Mouse (Mus musculus) limb, embryonic 11.5 days (tissue): ENCODE measurements around the gene Fgfr2. TPM values are rescaled to one million over a fixed set of nuclear protein-coding genes. Genes with fewer than 3 reads are reported as not detected.

Experiments
- ATAC-seq: fragments of 200-750 bp; cut with Nextera tagmentation; 2 replicates; pipeline ENCODE4 v1.8.0; 2017; ENCODE audit warnings: low read depth; ENCODE audit not compliant: insufficient number of reproducible peaks, low FRiP score, low TSS enrichment
- DNase-seq: peaks from one replicate; pipeline ENCODE4 v3.0.0-alpha.2; 2015; ENCODE audit warnings: low spot score
- H3K27ac ChIP-seq: fragments of 300-500 bp; sonication (generic); replicated peaks from 2 replicates; pipeline ENCODE4 v1.5.1; 2014; ENCODE audit warnings: low read depth, mild to moderate bottlenecking, low read length
- H3K27me3 ChIP-seq: fragments of 300-500 bp; sonication (generic); 2 replicates; pipeline ENCODE4 v1.6.1; 2014; ENCODE audit warnings: mild to moderate bottlenecking, low read length, mixed read lengths; ENCODE audit not compliant: control insufficient read depth, insufficient read depth
- H3K36me3 ChIP-seq: fragments of 300-500 bp; sonication (generic); 2 replicates; pipeline ENCODE4 v1.6.1; 2014; ENCODE audit warnings: mild to moderate bottlenecking, low read length, moderate library complexity, mixed read lengths; ENCODE audit not compliant: control insufficient read depth, insufficient read depth
- H3K4me1 ChIP-seq: fragments of 300-500 bp; sonication (generic); 2 replicates; pipeline ENCODE4 v1.6.1; 2014; ENCODE audit warnings: low read length, mixed read lengths; ENCODE audit not compliant: control insufficient read depth, insufficient read depth
- H3K4me2 ChIP-seq: fragments of 300-500 bp; sonication (generic); 2 replicates; pipeline ENCODE4 v1.6.1; 2014; ENCODE audit warnings: low read depth, mild to moderate bottlenecking, moderate library complexity; ENCODE audit not compliant: severe bottlenecking
- H3K4me3 ChIP-seq: fragments of 300-500 bp; sonication (generic); 2 replicates; pipeline ENCODE4 v1.5.1; 2014; ENCODE audit warnings: low read depth, low read length
- H3K9ac ChIP-seq: fragments of 300-500 bp; sonication (generic); 2 replicates; pipeline ENCODE4 v1.6.1; 2014; ENCODE audit warnings: mild to moderate bottlenecking, low read length
- H3K9me3 ChIP-seq: fragments of 300-500 bp; sonication (generic); 2 replicates; pipeline ENCODE4 v1.6.1; 2016; ENCODE audit warnings: low read length; ENCODE audit not compliant: control insufficient read depth
- WGBS: fragments of 180-500 bp; shearing (Covaris S2); extraction: QIAGEN DNeasy Blood & Tissue Kit; methylation state at CpG from one replicate; pipeline ENCODE4 v1.1.7; 2014; 5-methylcytosine and 5-hydroxymethylcytosine counted together
- polyA plus RNA-seq: library from polyadenylated mRNA; unstranded; fragments of >200 nt; fragmentation: Nextera tagmentation; extraction: Ambion mirVana; gene quantifications from 2 replicates; pipeline ENCODE4 v1.2.1, GENCODE M21; 2014

Gene Fgfr2
- polyA plus RNA-seq, 1 experiment from 2014 or later: 60.1 TPM

DNA sequence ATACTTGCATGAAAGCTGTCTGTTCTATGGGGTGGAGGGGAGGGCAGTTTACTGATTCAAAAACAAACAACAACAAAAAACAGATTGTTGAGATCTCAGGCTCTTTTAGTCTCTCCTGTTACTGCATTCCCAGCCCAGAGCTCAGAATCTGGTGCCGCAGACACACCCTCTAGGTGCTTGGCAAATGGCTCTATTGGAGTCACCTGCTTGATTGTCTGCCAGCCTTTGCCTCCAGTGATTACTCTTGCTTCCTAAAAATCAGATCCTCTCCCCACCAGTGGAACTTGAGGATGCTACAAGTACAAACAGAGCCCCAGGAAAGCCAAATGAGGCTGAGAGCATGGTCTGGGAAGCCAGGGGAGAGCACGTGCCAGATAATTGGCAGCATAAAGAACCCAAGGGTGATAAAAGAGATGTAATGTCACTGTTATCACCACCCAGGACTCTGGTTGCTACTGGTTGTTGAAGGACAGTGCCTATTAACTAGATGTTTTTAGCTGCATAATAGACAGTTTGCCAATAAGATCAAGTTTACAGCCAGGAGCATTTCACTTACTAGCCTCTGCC lies 801.7 kb downstream of the Fgfr2 start:
- ATAC-seq: no peak
- Histone ChIP-seq H3K27ac (no peak overlapping the region), H3K36me3 (no peaks in the 10 kb centered on the region), H3K4me1 (peaks cover 8% of the 10 kb centered on the region), H3K27me3 (no peaks in the 10 kb centered on the region), H3K9ac (no peak overlapping the region), H3K9me3 (no peaks in the 10 kb centered on the region), H3K4me3 (no peak overlapping the region), H3K4me2 (no peak overlapping the region)
- no peak for DNase-seq
- 66% methylated on average over 2 of the region's 2 CpGs for WGBS

DNA sequence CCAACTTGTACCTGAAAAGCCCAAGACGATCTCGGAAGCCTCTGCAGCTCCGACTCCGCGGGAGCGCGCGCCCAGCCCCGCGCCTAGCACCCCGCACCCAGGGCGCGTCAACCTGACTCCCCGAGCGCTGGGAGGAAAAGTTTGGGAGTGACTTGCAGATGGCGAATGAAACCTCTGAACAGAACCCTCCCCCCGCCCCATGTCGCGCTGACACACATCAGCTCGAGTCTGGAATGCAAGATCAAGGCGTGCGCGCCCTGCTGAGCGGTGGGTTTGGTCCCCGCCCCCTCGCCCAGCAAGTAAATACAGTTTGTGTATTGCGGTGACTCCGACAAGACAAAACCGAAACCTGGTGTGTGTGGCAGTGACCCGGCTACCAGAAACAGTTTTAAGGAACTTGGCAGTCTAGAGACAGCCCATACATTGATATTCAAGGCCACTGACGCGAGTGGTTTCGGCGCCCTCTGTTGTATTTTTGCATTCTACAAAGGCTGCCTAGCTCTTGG lies 806.1 kb downstream of the Fgfr2 start, which contains the start of gene Chst15:
Gene Chst15, minus strand, starts transcription at position 193 of the 506 bp plus-strand sequence.
- H3K27ac ChIP-seq: 0 out of 2 replicates have a peak within 1 kb of the TSS, but pooled peaks have one; percentile 10
- WGBS: under 1% methylated on average over 34 of the region's 34 CpGs

GRCm38 (mm10) chr7:132316101-132317035 lies 806.8 kb downstream of the Fgfr2 start:
- H3K4me2 ChIP-seq: peak overlapping the region; percentile 97
- DNase-seq (peak; percentile 82), ATAC-seq (peak; percentile 65)
- H3K9ac ChIP-seq: peak overlapping the region; percentile 81
- peaks cover 11% of the 10 kb centered on the region for H3K4me1 ChIP-seq
- H3K27me3 ChIP-seq: no peaks in the 10 kb centered on the region
- peak overlapping the region; percentile 78 for H3K4me3 ChIP-seq
- H3K36me3 ChIP-seq: no peaks in the 10 kb centered on the region
- under 1% methylated on average over 79 of the region's 79 CpGs for WGBS
- H3K9me3 ChIP-seq: no peaks in the 10 kb centered on the region
- 0 out of 2 replicates have a peak overlapping the region, but pooled peaks have one; percentile 10 for H3K27ac ChIP-seq

More for the DNA sequence above, 806.1 kb downstream of the Fgfr2 start, which contains the start of gene Chst15:
- Histone ChIP-seq H3K4me2 (peak within 1 kb of the TSS; percentile 97), H3K36me3 (no peaks in the 10 kb centered on the region), H3K9me3 (no peaks in the 10 kb centered on the region), H3K27me3 (no peaks in the 10 kb centered on the region), H3K4me1 (peaks cover 11% of the 10 kb centered on the region), H3K4me3 (peak within 1 kb of the TSS; percentile 78), H3K9ac (peak within 1 kb of the TSS; percentile 81)
- no peak for DNase-seq
- peak; percentile 27; the same call in 1 of the 2 replicates for ATAC-seq

GRCm38 (mm10) chr7:132315149-132316091 lies 807.7 kb downstream of the Fgfr2 start:
- peak overlapping the region; percentile 78 for H3K4me3 ChIP-seq
- no peaks in the 10 kb centered on the region for H3K36me3 ChIP-seq
- H3K4me2 ChIP-seq: peak overlapping the region; percentile 97
- 1% methylated on average over 48 of the region's 51 CpGs for WGBS
- peak overlapping the region; percentile 81 for H3K9ac ChIP-seq
- H3K9me3 ChIP-seq: no peaks in the 10 kb centered on the region
- peak; percentile 90 for DNase-seq
- peak; percentile 69; the same call in 1 of the 2 replicates for ATAC-seq
- peaks cover 11% of the 10 kb centered on the region for H3K4me1 ChIP-seq
- no peak overlapping the region for H3K27ac ChIP-seq
- H3K27me3 ChIP-seq: no peaks in the 10 kb centered on the region

DNA sequence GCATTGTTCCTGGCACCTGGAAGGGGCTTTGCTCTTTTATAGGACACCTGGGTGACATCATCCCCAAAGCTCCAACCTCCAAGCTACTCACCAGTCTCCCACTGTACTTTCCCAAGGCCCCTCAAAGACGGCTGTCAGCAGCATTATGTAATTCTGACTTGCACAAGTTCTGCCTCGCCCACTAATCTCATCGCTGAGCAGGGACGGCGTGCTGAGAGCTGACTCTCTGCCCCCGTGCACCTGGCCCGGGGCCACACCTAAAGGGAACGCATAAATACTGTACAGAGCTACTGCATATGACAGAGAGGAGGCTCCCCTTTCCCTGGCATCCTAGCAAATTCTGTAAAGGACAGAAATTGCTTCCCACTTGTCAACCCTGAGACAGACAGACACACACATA lies 810.8 kb downstream of the Fgfr2 start:
- H3K4me3 ChIP-seq: no peak overlapping the region

GRCm38 (mm10) chr7:132308537-132309191 lies 814.5 kb downstream of the Fgfr2 start:
- Histone ChIP-seq H3K4me1 (peaks cover 3% of the 10 kb centered on the region; the same call in 1 of the 2 replicates), H3K4me2 (no peak overlapping the region), H3K27ac (no peak overlapping the region), H3K36me3 (no peaks in the 10 kb centered on the region), H3K4me3 (no peak overlapping the region), H3K9me3 (no peaks in the 10 kb centered on the region), H3K27me3 (no peaks in the 10 kb centered on the region), H3K9ac (no peak overlapping the region)
- ATAC-seq (no peak), DNase-seq (no peak)
- 63% methylated on average over 5 of the region's 5 CpGs for WGBS

More for the DNA sequence above, 810.8 kb downstream of the Fgfr2 start:
- DNase-seq: no peak
- Histone ChIP-seq H3K27ac (no peak overlapping the region), H3K4me2 (no peak overlapping the region), H3K9ac (no peak overlapping the region), H3K36me3 (no peaks in the 10 kb centered on the region), H3K4me1 (peaks cover 4% of the 10 kb centered on the region; the same call in 1 of the 2 replicates), H3K9me3 (no peaks in the 10 kb centered on the region), H3K27me3 (no peaks in the 10 kb centered on the region)
- no peak for ATAC-seq
- 82% methylated on average over 8 of the region's 8 CpGs for WGBS

DNA sequence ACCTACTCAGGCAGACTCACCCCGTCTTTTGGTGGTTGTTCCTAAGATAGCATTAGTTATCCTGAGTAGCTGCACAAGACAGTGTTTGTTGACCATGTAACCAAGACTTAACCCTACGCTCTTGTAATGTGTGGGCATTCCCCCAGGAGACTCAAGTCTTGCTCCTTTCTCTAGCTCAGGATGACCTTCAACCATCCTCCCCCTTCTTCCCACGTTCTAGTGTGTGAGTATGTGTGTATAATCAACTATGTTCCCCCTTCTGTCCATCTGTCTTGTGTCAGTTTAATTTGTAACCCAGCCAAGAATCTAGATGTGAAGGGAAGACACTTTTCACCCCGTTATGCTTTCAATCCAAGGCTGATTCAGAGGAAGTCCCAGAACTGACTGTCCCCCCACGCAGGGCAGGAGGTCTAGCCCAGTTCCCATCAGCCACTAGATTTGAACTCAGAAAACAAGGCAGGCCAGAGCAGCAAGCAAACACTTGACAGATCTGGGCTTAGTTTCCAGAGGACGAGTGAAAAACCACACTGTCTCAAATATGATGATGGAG lies 815.4 kb downstream of the Fgfr2 start:
- Histone ChIP-seq H3K9me3 (no peaks in the 10 kb centered on the region), H3K27me3 (no peaks in the 10 kb centered on the region), H3K4me3 (no peak overlapping the region), H3K9ac (no peak overlapping the region), H3K4me2 (no peak overlapping the region), H3K36me3 (no peaks in the 10 kb centered on the region), H3K4me1 (peaks cover 3% of the 10 kb centered on the region; the same call in 1 of the 2 replicates), H3K27ac (no peak overlapping the region)
- ATAC-seq: no peak
- WGBS: 82% methylated on average over 6 of the region's 6 CpGs
- DNase-seq: no peak
